Mouse (Mus musculus) right cerebral cortex, postnatal 14 days (tissue): ENCODE measurements around the gene Plxnb2.

ENCODE experiments used
- DNase-seq: peaks from one replicate; pipeline ENCODE4 v3.0.0; 2022

Plxnb2 gene

DNA sequence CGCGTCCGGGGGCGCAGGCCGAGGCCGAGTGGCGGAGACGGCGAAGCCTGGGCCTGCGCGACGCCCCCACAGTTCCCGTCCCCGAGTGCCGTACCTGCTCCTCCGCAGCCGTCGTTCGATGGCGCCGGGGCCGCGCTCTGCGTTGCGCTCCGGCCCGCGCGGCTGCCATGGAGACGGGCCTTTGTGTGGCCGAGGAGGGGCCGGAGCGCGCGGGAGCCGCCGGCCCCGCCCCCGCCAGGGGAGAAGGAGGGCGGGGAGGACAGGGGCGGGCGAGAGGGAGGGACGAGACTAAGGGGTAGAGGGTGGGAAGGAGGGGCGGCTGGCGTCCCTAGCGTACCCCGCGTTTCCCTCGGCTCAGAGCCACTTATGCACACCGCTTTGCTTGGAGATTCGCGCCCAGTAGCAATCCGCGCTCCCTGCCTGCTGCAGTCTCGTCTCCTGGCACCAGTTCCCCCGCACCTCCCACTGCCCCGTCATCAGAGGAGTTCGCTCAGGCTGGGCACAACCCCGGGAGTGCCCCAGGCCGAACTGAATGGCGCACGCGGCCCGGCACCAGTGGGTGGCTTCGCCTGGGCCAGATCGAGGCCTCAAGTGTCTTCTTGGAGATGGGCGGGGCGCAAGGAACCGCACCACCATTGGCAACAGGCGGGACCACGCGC is at the start of gene Plxnb2:
Plxnb2 (minus strand) TSS at position 218 of the 659 bp plus-strand sequence.
- peak; percentile 74 for DNase-seq

DNA sequence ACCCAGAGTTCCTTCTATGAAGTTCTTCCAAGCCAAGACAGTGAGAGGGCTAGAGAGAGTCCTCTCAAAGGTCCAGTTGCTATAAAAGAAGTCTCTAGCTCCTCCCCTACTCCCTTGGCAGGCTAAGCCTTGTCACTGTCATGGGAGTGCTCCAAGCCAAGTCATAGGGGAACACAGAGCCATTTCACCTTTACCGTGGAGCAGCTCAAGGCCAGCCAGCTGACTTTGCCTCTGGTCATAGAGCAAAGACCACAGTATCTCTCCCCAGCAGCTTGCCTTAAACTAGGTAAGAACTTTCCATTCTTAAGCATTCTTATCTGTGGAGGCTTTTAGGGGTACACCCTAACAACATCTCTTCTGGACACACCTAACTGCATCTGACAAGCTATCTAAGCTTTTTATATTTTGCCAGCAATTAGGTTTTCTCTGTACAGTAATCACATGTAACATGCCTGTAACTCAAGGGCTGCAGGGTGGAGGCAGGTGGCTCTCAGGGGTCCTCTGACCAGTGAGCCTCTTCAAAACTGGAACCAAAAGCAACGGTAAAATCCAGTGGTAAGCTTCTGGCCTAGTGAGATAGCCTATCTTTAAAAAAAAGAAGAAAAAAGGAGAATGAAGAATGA is 35.1 kb upstream of the Plxnb2 start:
- no peak for DNase-seq

DNA sequence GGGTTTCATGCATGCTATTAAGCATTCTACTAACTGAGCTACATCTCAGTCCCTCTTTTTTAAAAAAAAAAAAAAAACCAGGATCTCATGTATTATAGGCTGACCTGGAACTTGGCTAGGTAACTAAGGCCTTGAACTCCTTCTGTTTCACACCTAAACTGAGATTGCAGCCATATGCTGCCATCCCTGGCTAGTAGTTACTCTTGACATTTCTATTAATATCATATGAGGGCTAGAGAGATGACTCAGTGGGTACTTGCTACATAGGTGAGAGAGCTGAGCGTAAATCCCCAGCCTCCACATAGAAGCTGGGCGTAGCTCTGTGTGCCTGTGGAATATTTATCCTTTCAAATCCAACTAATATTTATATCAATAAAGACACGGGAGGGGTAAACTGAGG is 34.4 kb upstream of the Plxnb2 start:
- no peak for DNase-seq

DNA sequence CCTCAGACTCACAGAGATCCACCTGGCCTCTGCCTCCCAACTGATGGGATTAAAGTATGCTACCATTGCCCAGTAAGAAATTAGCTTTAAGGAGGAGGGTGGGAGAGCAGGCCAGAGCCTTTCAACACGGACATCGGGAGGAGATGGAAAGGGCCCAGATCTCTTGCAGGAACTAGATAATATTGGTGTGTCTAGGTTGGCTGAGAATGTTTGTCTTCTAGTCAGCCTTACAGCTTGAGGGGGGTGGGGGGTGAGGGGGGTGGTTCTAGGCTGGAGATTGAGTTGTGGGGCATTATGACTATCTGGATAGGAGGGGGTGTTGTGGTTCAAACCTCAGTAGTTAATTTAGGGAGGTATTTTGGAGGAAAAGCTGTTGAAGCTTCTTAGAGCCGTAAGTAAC is 32.9 kb upstream of the Plxnb2 start:
- no peak for DNase-seq

DNA sequence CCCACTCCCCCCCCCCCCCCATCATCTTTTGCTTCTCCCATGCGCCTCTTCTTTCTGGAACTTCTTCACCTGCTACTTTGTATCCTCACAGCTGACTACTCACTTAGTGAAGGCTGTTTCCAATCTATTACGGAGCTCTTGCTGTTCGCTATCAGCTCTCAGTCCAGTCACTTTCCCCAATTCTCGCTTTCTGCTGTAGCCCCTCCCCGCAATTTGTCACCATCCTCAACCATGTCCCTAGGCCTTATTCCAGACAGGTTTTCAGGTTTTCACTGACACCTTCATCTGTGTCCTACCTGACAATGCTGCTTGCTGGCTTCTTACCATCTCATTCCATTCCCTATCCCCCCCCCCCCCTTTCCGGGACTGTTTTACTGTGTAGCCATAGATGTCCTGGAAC is 31.9 kb upstream of the Plxnb2 start:
- no peak for DNase-seq

DNA sequence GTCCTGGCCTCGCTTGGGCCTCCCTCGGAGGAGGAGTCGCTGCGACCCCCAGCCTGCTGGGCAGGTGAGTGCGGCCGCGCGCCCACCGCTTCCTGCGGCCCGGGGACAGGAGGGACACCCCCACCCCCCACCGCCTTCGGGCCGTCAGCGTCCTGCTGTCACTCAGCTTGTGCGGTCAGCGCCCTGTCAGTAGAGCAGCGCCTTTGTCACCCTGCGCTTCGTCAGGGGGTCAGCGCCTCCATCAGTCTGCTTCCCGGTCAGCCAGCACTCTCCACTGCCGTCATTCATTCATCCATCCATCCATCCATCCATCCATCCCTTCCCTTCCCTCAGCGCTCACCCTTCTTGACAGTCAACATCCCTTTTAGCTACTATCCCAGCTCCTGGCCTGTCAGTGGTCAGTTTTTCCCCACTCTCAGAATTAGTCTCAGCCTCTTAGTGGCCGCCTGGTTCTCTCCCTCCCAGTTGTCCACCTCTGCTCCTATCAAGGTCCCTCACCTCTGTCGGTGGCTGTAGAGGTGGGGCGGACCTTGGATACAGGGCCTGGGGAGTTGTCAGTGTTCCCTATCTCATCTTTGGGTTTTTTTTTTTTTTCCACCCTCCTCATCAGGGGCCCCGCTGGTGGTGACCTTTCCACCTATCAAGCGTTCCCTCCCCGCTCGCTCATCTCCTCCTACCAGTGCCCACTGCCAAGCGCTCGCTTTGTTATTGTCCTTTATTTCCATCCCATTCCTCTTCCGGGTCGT is 31.3 kb upstream of the Plxnb2 start:
- no peak for DNase-seq

- peak; percentile 82 for DNase-seq
Measured at GRCm38 (mm10) chr15:89210915-89211715, 30.5 kb upstream of the Plxnb2 start, which contains the start of gene Ppp6r2. Gene Ppp6r2, plus strand, starts transcription at chr15:89211553.

DNA sequence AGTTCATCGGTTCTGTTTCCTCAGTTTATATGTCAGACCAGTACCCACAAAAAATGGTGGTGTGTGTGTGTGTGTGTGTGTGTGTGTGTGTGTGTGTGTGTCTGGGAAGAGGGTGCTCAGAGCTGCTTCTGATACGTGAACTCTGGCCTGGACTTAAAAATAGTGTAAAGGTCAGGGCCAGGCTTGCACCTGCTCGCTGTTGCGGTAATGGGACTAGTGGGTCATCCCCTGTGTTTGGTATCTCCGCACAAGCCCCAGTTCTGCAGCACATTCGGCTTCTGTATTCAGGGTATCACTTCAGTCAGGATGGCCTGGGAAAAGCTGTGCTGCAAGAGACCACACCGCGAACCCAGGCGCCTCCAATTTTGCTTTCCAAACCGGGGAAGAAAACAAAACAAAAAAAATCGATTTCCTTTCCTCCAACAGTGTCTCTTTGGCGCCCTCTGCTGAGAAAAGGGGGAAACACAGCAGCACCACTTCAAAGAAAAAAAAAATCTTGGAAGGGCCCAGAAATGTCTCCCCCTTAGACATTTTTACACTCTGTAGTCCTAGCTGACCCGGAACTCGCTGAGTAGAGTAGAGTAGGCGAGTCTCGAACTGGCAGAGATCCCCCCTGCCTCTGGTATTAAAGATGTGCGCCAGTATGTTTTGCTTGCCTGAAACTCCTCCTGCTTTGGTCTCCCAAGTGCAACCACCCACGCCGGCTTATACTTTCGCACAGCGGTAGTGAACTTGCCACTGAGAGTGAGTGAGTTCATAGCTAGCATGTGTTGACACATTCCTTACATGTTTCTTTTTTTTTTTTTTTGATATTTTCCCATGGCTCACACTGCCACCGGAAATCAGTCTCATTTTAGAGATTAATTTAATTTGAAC is 29.5 kb upstream of the Plxnb2 start:
- DNase-seq = peak; percentile 89

- DNase-seq = no peak
Measured at GRCm38 (mm10) chr15:89207457-89207856, 26.9 kb upstream of the Plxnb2 start.

GRCm38 (mm10) chr15:89197056-89197455 is 16.5 kb upstream of the Plxnb2 start:
- DNase-seq = no peak

- DNase-seq = peak; percentile 97
Measured at GRCm38 (mm10) chr15:89196313-89196706, 15.7 kb upstream of the Plxnb2 start, which contains the start of gene Dennd6b. Gene Dennd6b, minus strand, starts transcription at chr15:89196496.

- DNase-seq = peak; percentile 94
Measured at GRCm38 (mm10) chr15:89195690-89196312, 15.2 kb upstream of the Plxnb2 start.

DNA sequence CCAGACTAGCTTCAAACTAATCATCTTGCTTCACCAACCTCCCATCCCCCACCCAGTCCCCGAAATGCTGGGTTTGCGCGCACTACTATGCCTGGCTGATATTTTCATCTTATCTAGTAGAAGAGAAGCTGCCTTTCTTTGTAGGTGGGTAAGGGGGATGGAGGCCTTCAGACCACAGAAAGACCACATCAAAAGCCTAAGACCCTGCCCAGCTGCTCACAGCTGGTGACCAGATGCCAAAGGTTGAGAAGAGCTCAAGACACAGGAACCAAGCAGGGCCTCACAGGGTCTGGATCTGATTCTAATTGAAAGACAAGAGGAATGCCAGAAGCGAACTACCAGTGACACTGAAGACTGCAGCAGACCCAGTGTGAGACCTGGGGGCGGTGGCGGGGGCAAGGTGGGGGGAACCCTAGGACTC is 14.7 kb upstream of the Plxnb2 start:
- no peak for DNase-seq

DNA sequence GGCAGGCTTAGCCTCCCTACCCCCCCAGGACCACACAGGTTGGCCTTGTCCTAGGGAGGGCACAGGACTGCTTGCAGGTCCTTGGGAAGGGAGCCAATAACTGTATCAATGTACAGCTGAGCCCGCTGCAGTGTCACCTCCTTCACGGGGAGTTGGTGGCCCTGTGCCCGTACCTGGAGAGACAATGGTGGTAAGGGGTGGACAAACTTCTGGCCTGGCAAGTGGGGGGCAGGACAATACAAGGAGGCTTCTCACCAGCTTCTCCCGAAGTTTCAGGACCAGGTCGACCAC is 4.3 kb upstream of the Plxnb2 start:
- DNase-seq = no peak

DNA sequence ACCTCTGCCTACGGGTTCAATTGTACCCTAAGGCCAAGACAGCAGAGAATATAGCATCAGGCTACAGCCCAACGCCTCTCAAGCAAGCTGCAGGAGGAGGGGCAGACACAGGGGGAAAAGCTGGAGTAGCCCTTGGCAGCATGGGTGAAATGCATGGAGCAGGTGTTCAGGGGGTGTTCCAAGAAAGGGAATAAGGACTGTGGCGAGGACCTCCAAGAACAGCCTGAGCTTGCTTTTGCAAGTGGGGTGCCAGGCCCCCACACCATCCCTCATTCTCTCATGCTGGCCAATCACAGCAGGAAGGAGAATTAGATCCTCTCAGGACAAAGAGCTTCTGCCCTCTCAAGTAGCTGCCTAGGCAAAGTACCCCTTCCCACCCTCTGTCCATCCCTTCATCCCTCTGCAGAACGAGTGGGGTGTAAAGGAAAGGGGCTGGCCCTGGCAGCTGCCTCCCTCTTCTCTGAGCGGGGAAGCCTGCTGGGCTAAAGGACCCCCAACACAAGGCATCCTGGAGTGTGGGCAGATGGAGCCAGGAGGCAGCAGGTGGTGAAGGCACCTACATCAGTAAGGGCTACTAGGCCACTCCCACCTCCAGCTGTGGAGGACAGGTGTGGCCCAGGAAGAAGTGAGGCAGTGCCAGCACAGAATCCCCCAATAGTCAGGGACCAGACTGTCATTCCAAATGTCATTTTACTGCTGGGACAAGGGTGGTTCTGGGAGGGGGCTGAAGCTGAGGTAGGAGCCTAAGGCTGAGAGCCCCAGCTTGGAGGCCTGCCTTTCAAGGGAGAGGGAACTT is 3.8 kb upstream of the Plxnb2 start:
- DNase-seq = no peak

DNA sequence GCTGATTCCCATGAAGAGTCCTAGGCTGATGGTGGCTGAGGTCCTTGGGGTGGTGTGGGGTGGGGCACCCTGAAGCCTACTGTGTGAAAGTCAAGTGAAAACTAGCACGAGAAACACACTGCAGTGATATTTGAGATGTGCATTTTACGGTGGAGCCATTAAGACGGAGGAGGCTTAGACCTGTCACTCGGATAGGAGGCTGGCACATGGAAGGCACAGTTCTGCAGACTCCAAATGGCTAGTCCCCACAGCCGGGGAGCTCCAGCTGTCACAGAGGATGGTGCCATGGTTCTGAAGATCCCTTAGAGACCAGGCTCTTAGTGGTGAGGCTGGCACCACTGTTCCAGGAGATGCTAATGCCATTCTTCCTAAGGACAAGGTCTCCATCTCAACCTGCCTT is 2.3 kb upstream of the Plxnb2 start:
- DNase-seq = no peak

- DNase-seq = no peak
Measured at GRCm38 (mm10) chr15:89182328-89182741, 1.7 kb upstream of the Plxnb2 start.

- no peak for DNase-seq
Measured at GRCm38 (mm10) chr15:89181561-89182270, 1.1 kb upstream of the Plxnb2 start.

DNA sequence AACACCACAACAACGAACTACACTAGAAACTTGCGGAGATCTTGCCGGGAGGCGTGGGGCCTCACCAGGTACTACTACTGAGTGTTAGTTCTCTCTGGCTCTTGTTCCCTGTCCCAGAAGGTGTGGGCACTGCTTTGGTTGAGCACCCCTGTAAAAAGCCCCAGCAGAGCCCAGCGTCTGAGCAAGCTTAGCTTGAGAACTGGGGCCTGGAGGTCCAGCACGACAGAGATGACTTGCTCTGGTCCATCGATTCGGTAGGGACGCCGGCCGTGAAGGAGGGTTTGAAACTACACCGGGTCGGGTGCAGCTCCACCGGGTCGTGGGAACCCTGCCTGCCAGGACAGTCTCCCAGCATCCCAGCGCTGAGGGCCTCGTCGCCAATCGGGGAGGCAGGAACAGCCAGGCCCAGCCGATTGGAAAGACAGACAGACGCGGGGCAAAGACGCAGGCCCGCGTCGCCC is 477 bp downstream of the Plxnb2 start:
- no peak for DNase-seq

DNA sequence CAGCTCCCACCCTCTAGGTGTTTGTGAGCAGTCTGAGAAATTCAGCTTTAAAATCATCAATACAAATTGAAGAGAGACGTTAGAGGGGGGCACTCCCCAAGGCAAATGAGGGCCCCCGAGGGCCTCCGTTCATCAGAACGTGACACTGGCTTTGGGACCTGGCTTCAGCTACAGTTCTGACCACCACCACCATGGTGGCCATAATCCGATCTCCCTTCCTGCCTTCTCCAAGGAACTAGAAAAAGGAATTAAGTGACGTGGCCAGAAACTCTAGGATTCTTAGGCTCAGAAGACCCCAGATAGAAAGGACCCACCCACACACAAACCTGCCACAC is 991 bp downstream of the Plxnb2 start:
- DNase-seq = no peak
